Mouse (Mus musculus) embryonic facial prominence, embryonic 11.5 days (tissue): ENCODE measurements around the gene Dpp7. TPM values are rescaled to one million over a fixed set of nuclear protein-coding genes. Genes with fewer than 3 reads are reported as not detected.

Source experiments
- ATAC-seq: fragments of 200-750 bp; cut with Nextera tagmentation; replicated peaks from 2 replicates; pipeline ENCODE4 v1.8.0; 2017; ENCODE audit warnings: low read depth; ENCODE audit not compliant: insufficient number of reproducible peaks, low FRiP score, low TSS enrichment
- DNase-seq: peaks from one replicate; pipeline ENCODE4 v3.0.0-alpha.2; 2015; ENCODE audit warnings: low spot score
- H3K27ac ChIP-seq: fragments of 300-500 bp; sonication (generic); replicated peaks from 2 replicates; pipeline ENCODE4 v1.5.1; 2014; ENCODE audit warnings: mild to moderate bottlenecking, low read depth, low read length, control low read depth
- H3K27me3 ChIP-seq: fragments of 300-500 bp; sonication (generic); 2 replicates; pipeline ENCODE4 v1.6.1; 2014; ENCODE audit warnings: mild to moderate bottlenecking, low read length, moderate library complexity, mixed read lengths; ENCODE audit not compliant: control insufficient read depth, insufficient read depth
- H3K36me3 ChIP-seq: fragments of 300-500 bp; sonication (generic); replicated peaks from 2 replicates; pipeline ENCODE4 v1.6.1; 2014; ENCODE audit warnings: low read depth, mild to moderate bottlenecking, low read length, moderate library complexity, mixed read lengths; ENCODE audit not compliant: control insufficient read depth, insufficient read depth
- H3K4me1 ChIP-seq: fragments of 300-500 bp; sonication (generic); 2 replicates; pipeline ENCODE4 v1.6.1; 2014; ENCODE audit warnings: low read length, mixed read lengths; ENCODE audit not compliant: control insufficient read depth, insufficient read depth
- H3K4me2 ChIP-seq: fragments of 300-500 bp; sonication (generic); 2 replicates; pipeline ENCODE4 v1.6.1; 2014; ENCODE audit warnings: low read depth, mild to moderate bottlenecking, control low read depth, low read length, moderate library complexity
- H3K4me3 ChIP-seq: fragments of 300-500 bp; sonication (generic); 2 replicates; pipeline ENCODE4 v1.5.1; 2014; ENCODE audit warnings: low read depth, low read length, control low read depth
- H3K9ac ChIP-seq: fragments of 300-500 bp; sonication (generic); replicated peaks from 2 replicates; pipeline ENCODE4 v1.6.1; 2014; ENCODE audit warnings: mild to moderate bottlenecking, control low read depth, low read length
- H3K9me3 ChIP-seq: fragments of 300-500 bp; sonication (generic); replicated peaks from 2 replicates; pipeline ENCODE4 v1.6.1; 2016; ENCODE audit warnings: mild to moderate bottlenecking, low read length, inconsistent platforms, mixed read lengths; ENCODE audit not compliant: control insufficient read depth
- WGBS: fragments of 180-500 bp; shearing (Covaris S2); extraction: QIAGEN DNeasy Blood & Tissue Kit; methylation state at CpG from one replicate; pipeline ENCODE4 v1.1.7; 2014; 5-methylcytosine and 5-hydroxymethylcytosine counted together
- polyA plus RNA-seq: library from polyadenylated mRNA; unstranded; fragments of >200 nt; fragmentation: Nextera tagmentation; extraction: Ambion mirVana; gene quantifications from 2 replicates; pipeline ENCODE4 v1.2.1, GENCODE M21; 2014

Gene Dpp7
- polyA plus RNA-seq = 18.2 and 19.1 TPM in 2 replicates

DNA sequence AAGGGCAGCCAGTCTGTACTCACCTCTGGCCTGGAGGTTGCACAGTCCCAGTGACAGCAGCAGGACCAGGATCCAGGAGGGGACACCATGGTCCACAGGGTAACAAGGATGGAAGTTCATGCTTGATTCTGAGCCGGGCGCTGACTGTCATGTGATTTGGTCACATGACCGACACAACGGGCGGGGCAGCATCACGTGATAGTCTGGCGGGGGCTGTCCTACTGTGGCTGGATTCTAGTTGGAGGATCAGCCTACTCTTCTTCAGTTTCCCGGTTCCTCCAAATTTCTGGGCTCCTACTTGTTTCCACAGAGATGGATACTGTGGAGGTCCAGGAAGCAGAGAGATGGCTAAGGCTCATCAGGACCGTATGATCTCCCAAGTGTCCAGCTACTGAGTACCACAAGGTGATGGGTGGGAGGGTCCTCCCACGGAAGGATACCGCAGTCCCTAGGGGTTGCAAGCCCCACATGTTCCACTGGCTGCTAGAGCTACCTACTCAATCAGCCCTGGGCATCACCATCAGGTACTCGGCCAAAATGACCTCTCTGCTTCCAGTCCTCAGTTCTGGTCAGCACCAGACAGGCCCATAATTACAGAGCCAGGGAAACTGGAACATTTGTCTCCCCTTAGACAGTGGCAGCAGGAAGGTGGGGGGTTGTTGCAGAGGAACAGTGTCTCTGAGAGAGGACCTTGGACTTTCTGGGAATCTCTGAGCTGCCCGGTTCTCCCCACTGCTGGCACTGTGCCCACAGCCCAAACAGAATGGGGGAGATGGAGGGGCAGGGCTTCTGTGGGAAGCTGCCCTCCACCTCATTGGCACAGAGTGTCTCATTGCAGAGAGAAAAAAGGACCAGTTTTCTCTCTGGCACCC lies at the start of gene Dpp7:
TSS of gene Dpp7 (minus strand) at position 152 of the 872 bp plus-strand sequence.
- no peak within 1 kb of the TSS for H3K27ac ChIP-seq
- WGBS = 7% methylated on average over 13 of the region's 13 CpGs
- ATAC-seq (peak; percentile 60), DNase-seq (peak; percentile 90)
- H3K4me3 ChIP-seq = peak within 1 kb of the TSS; percentile 47
- no peaks in the 10 kb centered on the region; the same call in 1 of the 2 replicates for H3K36me3 ChIP-seq
- peak within 1 kb of the TSS; percentile 63 for H3K9ac ChIP-seq
- H3K27me3 ChIP-seq = no peaks in the 10 kb centered on the region
- peaks cover 4% of the 10 kb centered on the region; the same call in 1 of the 2 replicates for H3K4me1 ChIP-seq
- H3K4me2 ChIP-seq = peak within 1 kb of the TSS; percentile 81
- H3K9me3 ChIP-seq = no peaks in the 10 kb centered on the region

DNA sequence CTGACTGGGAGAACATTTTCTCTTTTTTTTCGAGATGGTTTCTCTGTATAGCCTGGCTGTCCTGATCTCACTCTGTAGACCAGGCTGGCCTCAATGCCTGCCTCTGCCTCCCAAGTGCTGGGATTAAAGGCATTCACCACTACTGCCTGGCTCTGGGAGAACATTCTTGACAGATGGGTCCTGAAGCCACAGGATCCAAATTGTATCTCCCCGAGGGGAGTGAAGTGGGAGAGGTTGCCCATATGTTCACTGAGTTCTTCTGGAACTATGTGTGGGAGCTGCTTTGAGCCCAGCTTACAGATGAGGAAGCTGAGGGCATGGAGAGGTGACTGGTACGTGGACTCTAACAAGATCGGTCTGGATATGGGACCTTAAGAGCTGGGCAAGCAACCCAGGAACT lies 47.8 kb upstream of the Dpp7 start:
- H3K27ac ChIP-seq = no peak overlapping the region
- H3K27me3 ChIP-seq = peaks cover 21% of the 10 kb centered on the region
- 79% methylated on average over 4 of the region's 4 CpGs for WGBS
- no peak overlapping the region; the same call in 1 of the 2 replicates for H3K4me2 ChIP-seq
- no peaks in the 10 kb centered on the region for H3K36me3 ChIP-seq
- H3K9ac ChIP-seq = no peak overlapping the region; the same call in 1 of the 2 replicates
- no peak for DNase-seq
- H3K4me3 ChIP-seq = no peak overlapping the region; the same call in 1 of the 2 replicates
- H3K9me3 ChIP-seq = no peaks in the 10 kb centered on the region
- H3K4me1 ChIP-seq = no peaks in the 10 kb centered on the region
- no peak for ATAC-seq

DNA sequence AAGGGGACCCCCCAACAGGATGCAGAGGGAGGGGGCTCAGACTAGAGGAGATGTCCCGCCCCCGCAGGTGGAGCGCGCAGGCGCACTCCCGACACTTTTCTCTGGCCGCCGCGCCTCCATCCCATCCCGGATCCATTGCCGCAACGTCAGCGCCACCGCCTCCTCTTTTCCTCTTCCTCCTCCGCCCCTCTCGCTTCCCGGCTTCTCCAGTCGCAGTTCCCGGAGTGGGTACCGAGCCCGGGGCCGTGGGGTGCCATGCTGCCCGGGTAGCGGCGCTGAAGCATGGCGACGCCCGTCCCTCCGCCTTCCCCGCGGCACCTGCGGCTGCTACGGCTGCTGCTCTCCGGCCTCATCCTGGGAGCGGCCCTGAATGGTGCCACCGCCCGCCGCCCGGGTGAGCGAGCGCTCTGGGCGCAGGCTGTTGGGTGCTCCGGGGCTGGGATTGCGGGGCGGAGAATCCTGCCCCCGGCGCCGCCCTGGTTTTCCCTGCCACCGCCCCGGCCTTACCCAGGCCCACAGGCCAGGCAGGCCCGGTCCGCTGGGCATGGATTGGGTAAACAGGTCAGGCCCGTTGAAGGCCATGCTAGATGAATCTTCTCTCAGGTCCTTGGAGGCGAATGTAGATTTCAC lies 46.9 kb upstream of the Dpp7 start:
- 2% methylated on average over 45 of the region's 54 CpGs for WGBS

DNA sequence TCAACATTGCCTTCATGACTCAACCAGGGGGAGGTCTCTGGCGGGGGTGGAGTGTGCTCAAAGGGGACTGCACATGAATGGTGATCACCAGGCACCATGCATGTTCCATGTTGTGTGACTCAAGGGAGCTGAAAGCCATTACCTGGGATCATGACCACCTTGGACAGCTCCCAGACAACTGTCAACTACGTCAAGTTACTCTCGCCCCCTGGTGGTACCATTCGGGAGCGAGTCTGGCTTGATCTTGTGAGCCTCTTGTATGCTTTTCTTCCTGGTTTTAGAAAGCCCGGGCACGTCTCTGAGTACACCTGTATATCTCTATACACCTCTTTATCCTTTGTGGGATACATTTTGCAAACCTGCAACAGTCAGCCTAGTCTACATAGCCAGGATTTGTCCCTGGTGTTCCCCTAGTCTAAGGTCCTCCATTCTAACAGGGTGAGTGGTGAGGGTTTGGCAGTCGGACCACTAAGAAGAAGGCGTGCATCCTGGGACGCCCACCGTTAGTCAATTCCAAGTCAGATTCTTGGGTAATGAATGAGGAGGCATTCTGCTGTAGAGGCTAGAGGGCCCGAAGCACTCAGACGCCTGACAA lies 46.3 kb upstream of the Dpp7 start:
- no peak overlapping the region for H3K27ac ChIP-seq

More for the DNA sequence above, 46.9 kb upstream of the Dpp7 start:
- H3K27me3 ChIP-seq = peaks cover 21% of the 10 kb centered on the region
- H3K36me3 ChIP-seq = no peaks in the 10 kb centered on the region
- ATAC-seq (peak; percentile 7; the same call in 1 of the 2 replicates), DNase-seq (peak; percentile 43)
- H3K4me3 ChIP-seq = peak overlapping the region; percentile 54
- no peaks in the 10 kb centered on the region for H3K9me3 ChIP-seq
- no peak overlapping the region for H3K27ac ChIP-seq
- peak overlapping the region; percentile 70 for H3K9ac ChIP-seq
- H3K4me1 ChIP-seq = no peaks in the 10 kb centered on the region
- peak overlapping the region; percentile 80 for H3K4me2 ChIP-seq

DNA sequence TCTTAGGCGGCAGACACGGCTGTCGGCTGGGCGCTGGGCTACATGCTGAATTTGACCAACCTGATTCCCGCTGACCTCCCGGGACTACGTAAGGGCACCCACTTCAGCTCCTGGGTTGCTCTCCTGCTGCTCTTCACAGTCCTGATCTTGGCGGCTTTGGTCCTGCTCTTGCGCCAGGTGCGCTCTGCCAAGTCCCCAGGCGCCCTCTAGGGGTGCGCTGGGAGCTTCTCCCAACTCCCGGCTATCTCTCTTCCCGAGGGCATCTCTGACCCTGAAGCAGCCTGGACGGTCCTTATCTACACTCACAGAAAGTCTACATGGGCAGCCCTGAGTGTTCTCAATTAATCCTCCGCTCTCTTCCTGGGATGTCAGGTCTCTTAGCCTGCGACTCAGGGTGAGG lies 44.6 kb upstream of the Dpp7 start:
- Histone ChIP-seq H3K9ac (no peak overlapping the region), H3K4me1 (peaks cover 5% of the 10 kb centered on the region), H3K27ac (no peak overlapping the region), H3K4me2 (no peak overlapping the region), H3K4me3 (no peak overlapping the region), H3K9me3 (no peaks in the 10 kb centered on the region), H3K36me3 (no peaks in the 10 kb centered on the region), H3K27me3 (peaks cover 37% of the 10 kb centered on the region)
- DNase-seq (peak; percentile 40), ATAC-seq (no peak)
- 5% methylated on average over 17 of the region's 17 CpGs for WGBS

More for the DNA sequence above, 46.3 kb upstream of the Dpp7 start:
- H3K9ac ChIP-seq = peak overlapping the region; percentile 70; the same call in 1 of the 2 replicates
- H3K4me2 ChIP-seq = peak overlapping the region; percentile 80
- no peaks in the 10 kb centered on the region for H3K4me1 ChIP-seq
- H3K9me3 ChIP-seq = no peaks in the 10 kb centered on the region
- DNase-seq (peak; percentile 96), ATAC-seq (peak; percentile 11; the same call in 1 of the 2 replicates)
- peak overlapping the region; percentile 54 for H3K4me3 ChIP-seq
- no peaks in the 10 kb centered on the region for H3K36me3 ChIP-seq
- WGBS = 1% methylated on average over 13 of the region's 13 CpGs
- H3K27me3 ChIP-seq = peaks cover 21% of the 10 kb centered on the region

DNA sequence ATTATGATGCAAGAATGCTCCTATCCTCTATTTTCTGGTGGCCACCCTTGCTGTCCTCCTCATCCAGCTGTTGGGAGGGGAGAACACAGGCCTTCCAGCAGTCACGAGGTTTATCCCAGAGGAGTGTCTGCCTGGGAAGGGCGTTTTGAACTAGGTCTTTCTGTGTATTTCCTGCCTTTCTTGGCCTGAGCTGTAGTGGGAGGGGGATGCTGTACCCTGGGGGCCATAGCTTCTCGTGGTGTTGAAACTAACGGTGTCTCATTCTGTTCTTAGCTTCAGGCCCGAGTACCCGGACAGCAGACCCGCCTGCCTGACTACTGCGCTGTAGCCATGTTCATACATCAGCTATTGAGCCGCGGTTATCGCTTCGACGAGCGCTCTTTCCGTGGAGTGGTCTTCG lies 44.1 kb upstream of the Dpp7 start:
- H3K27ac ChIP-seq = no peak overlapping the region
- peaks cover 42% of the 10 kb centered on the region for H3K27me3 ChIP-seq
- no peak overlapping the region for H3K4me2 ChIP-seq
- 21% methylated on average over 16 of the region's 16 CpGs for WGBS
- no peaks in the 10 kb centered on the region for H3K9me3 ChIP-seq
- DNase-seq (no peak), ATAC-seq (no peak)
- no peak overlapping the region for H3K9ac ChIP-seq
- peaks cover 5% of the 10 kb centered on the region for H3K4me1 ChIP-seq
- H3K4me3 ChIP-seq = no peak overlapping the region
- H3K36me3 ChIP-seq = no peaks in the 10 kb centered on the region

DNA sequence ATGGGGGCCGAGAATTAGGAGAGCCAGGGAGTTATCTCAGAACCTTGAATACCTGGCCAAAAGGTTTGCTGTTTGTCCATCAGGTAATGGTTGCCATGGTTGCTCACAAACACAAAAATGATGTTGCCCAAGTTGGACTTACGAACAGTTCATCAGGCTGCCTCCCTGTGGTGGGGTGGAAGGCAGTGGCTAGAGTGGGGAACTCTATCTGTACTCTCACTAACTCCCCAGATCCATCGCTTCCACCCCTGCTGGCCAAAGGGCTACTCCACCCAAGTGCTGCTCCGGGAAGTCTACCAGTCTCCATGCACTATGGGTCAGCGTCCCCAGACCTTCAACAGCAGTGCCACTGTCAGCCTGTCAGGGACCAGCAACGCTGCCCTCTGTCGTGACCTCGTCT lies 42.9 kb upstream of the Dpp7 start, which contains the start of gene Npdc1:
TSS of gene Npdc1 (plus strand) at position 301 of the 400 bp plus-strand sequence.
- H3K9me3 ChIP-seq = no peaks in the 10 kb centered on the region
- no peak within 1 kb of the TSS for H3K9ac ChIP-seq
- H3K4me2 ChIP-seq = no peak within 1 kb of the TSS
- H3K27ac ChIP-seq = no peak within 1 kb of the TSS
- peaks cover 44% of the 10 kb centered on the region for H3K27me3 ChIP-seq
- DNase-seq (no peak), ATAC-seq (no peak)
- peaks cover 5% of the 10 kb centered on the region for H3K4me1 ChIP-seq
- no peaks in the 10 kb centered on the region for H3K36me3 ChIP-seq
- no peak within 1 kb of the TSS for H3K4me3 ChIP-seq
- WGBS = 58% methylated on average over 8 of the region's 8 CpGs
